Mouse (Mus musculus) spleen, adult 2 months (tissue): ENCODE results near the gene 6330409D20Rik.

Source experiments
- CTCF ChIP-seq: fragments of 200-500 bp; IDR thresholded peaks from 2 replicates; pipeline ENCODE4 v1.5.1; 2011; ENCODE audit warnings: mild to moderate bottlenecking, inconsistent platforms; ENCODE audit not compliant: insufficient read depth, insufficient read length, insufficient replicate concordance; ENCODE audit errors: extremely low read depth
- POLR2A ChIP-seq: fragments of 200-500 bp; IDR thresholded peaks from 2 replicates; pipeline ENCODE4 v1.6.1; 2011; ENCODE audit warnings: low read depth, low read length, inconsistent platforms

GRCm38 (mm10) chr2:32750887-32751664 is 10.3 kb upstream of the 6330409D20Rik start:
- no peak for TF ChIP-seq POLR2A
- TF ChIP-seq CTCF = no peak
